Mouse (Mus musculus) liver, adult 2 months (tissue): ENCODE measurements around the gene Krtap6-5.

Experiments
- CTCF ChIP-seq: fragments of 200-500 bp; IDR thresholded peaks from 2 replicates; pipeline ENCODE4 v1.5.1; 2011; ENCODE audit warnings: low read depth, low read length, control low read depth
- POLR2A ChIP-seq: fragments of 200-500 bp; IDR thresholded peaks from 2 replicates; pipeline ENCODE4 v1.6.1; 2011; ENCODE audit warnings: low read length, control low read depth; ENCODE audit not compliant: insufficient read depth; ENCODE audit errors: extremely low read depth

GRCm38 (mm10) chr16:89013973-89014372 is 33.7 kb downstream of the Krtap6-5 start:
- TF ChIP-seq CTCF (no peak), POLR2A (no peak)
